Comparison of ENCODE assay signal across 8 mouse cellular contexts in genomic region chr8:35193771-35194170, GRCm38 (mm10).
DNase-seq lines count a peak whose midpoint lies in the region; ATAC-seq and TF ChIP-seq lines count a peak whose summit lies in the region.
"Had no signal": no experiment of that assay in that cellular context is flagged by ENCODE, and none has a peak within 500 bp of the region (broad histone marks: within the 10 kb centered on the region; RNA-seq: fewer than 3 reads in every experiment).

No protein-coding gene starts in this region.

- H3K27me3 ChIP-seq in forebrain, embryonic 14.5 days (replicated peaks; ENCODE audit: control insufficient read depth, insufficient read depth, low read length): no peaks in the 10 kb centered on the region
- H3K27me3 ChIP-seq in liver, embryonic 14.5 days (ENCODE audit: control insufficient read depth, insufficient read depth, low read length): no peaks in the 10 kb centered on the region
- H3K27me3 ChIP-seq: neural tube, embryonic 13.5 days had no signal

- WGBS in forebrain, embryonic 14.5 days: 20% methylated on average over 1 of the region's 1 CpGs
- 48% methylated on average over 1 of the region's 1 CpGs for WGBS in liver, embryonic 14.5 days (ENCODE audit: insufficient replicate concordance)

- peak; percentile 64 for ATAC-seq in forebrain, embryonic 14.5 days
- ATAC-seq in liver, embryonic 14.5 days (ENCODE audit: insufficient read depth): no peak

- H3K4me2 ChIP-seq in forebrain, embryonic 14.5 days (ENCODE audit: low read length): no peak overlapping the region
- H3K4me2 ChIP-seq in liver, embryonic 14.5 days (ENCODE audit: low read depth): no peak overlapping the region
- H3K4me2 ChIP-seq: neural tube, embryonic 13.5 days had no signal

- no peaks in the 10 kb centered on the region for H3K9me3 ChIP-seq in forebrain, embryonic 14.5 days (replicated peaks; ENCODE audit: control insufficient read depth, low read length)
- no peaks in the 10 kb centered on the region for H3K9me3 ChIP-seq in liver, embryonic 14.5 days (ENCODE audit: control insufficient read depth, low read length)
- H3K9me3 ChIP-seq: neural tube, embryonic 13.5 days had no signal

- H3K4me3 ChIP-seq in forebrain, embryonic 14.5 days (ENCODE audit: low read depth, low read length): no peak overlapping the region
- no peak overlapping the region for H3K4me3 ChIP-seq in liver, embryonic 14.5 days (ENCODE audit: insufficient read depth in 1 of 2, low read depth in 2 of 2, low read length in 2 of 2)
- H3K4me3 ChIP-seq: neural tube, embryonic 13.5 days had no signal

- H3K27ac ChIP-seq in forebrain, embryonic 14.5 days (ENCODE audit: low read depth, low read length): no peak overlapping the region
- no peak overlapping the region for H3K27ac ChIP-seq in liver, embryonic 14.5 days
- H3K27ac ChIP-seq: neural tube, embryonic 13.5 days had no signal

- no peaks in the 10 kb centered on the region; the same call in 1 of the 2 replicates for H3K4me1 ChIP-seq in forebrain, embryonic 14.5 days (ENCODE audit: control insufficient read depth, insufficient read depth, low read length)
- no peaks in the 10 kb centered on the region for H3K4me1 ChIP-seq in liver, embryonic 14.5 days (replicated peaks; ENCODE audit: control insufficient read depth in 2 of 2, insufficient read depth in 2 of 2, low read length in 1 of 2)

- intact Hi-C loops in left cerebral cortex, postnatal 4 days (cut with DNase I): no loop called here

- H3K36me3 ChIP-seq in forebrain, embryonic 14.5 days (ENCODE audit: control insufficient read depth, insufficient read depth, low read length): no peaks in the 10 kb centered on the region
- no peaks in the 10 kb centered on the region for H3K36me3 ChIP-seq in liver, embryonic 14.5 days (replicated peaks; ENCODE audit: control insufficient read depth, insufficient read depth, low read depth)
- H3K36me3 ChIP-seq: neural tube, embryonic 13.5 days had no signal

- 0 out of 2 replicates have a peak, but pooled peaks have one; percentile 14 for TF ChIP-seq CTCF in liver, embryonic 14.5 days (IDR thresholded peaks at IDR 0.05; ENCODE audit: low read depth)

- H3K9ac ChIP-seq in forebrain, embryonic 14.5 days (ENCODE audit: low read length): no peak overlapping the region
- H3K9ac ChIP-seq in liver, embryonic 14.5 days (replicated peaks): no peak overlapping the region
- H3K9ac ChIP-seq: neural tube, embryonic 13.5 days had no signal

- no peak for TF ChIP-seq EP300 in liver, embryonic 14.5 days (IDR thresholded peaks at IDR 0.05; ENCODE audit: low read depth)

- DNase-seq in left cerebral cortex, postnatal 4 days: peak; percentile 57
- DNase-seq in left cerebral cortex, adult 8-10 months (ENCODE audit: low spot score in 2 of 2): no peak
- peak; percentile 78 for DNase-seq in cerebellum, adult 9-10 months
- DNase-seq in forebrain, embryonic 14.5 days (ENCODE audit: low spot score): peak; percentile 82
- DNase-seq in liver, embryonic 14.5 days (ENCODE audit: low read depth in 3 of 3, low spot score in 3 of 3): no peak
- no peak for DNase-seq in testis, postnatal 10 days (ENCODE audit: low spot score)
- no peak for DNase-seq in thymus, postnatal 0 days (ENCODE audit: low spot score)

Comparison
In these comparisons a context has a peak if more than half of its experiments do, and no peak if none do; other contexts are left out.
1. DNase-seq: peak in left cerebral cortex, postnatal 4 days (single experiment), cerebellum, adult 9-10 months (single experiment) and forebrain, embryonic 14.5 days (single experiment); none in left cerebral cortex, adult 8-10 months (0 of 2), liver, embryonic 14.5 days (0 of 3), testis, postnatal 10 days (single experiment) and thymus, postnatal 0 days (single experiment).